25 mouse cellular contexts compared by ENCODE assay signal in the genomic region with DNA sequence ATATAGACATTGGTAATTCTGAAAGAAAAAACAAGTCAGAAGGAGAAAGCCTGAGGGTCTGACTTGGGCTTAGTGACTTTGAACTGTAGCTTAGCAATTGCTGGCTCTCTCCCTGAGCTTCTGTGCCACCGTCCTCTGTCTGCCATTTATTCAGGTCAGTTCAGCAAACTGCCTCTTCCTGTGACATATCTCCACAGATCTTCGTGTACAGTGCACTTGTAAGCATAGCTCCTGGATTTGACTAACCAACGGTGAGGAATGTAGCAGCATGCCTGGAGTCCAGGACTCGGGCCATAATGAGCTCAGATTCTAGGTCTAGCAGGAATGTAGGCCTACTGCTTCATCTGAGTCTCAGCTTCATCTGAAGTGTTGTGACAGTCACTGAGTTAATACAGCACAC.
"Had no signal": no experiment of that assay in that cellular context is flagged by ENCODE, and none has a peak within 500 bp of the region (broad histone marks: within the 10 kb centered on the region; RNA-seq: fewer than 3 reads in every experiment).

No protein-coding gene starts in this region.

- DNase-seq: kidney, adult 18-20 months; kidney, adult 9 months; kidney, postnatal 25 days; layer of hippocampus, postnatal 36 days; lung, adult 18-20 months; lung, postnatal 10 days; lung, postnatal 36 days; retina, postnatal 1 day; right cerebral cortex, postnatal 25 days; spleen, adult 18-20 months; thymus, adult 18-20 months; thymus, postnatal 25 days had no signal

- H3K9me3 ChIP-seq: limb, embryonic 12.5 days; limb, embryonic 15.5 days; lung, embryonic 15.5 days; megakaryocyte, embryonic 14.5 days; midbrain, embryonic 10.5 days; midbrain, embryonic 13.5 days; neural tube, embryonic 13.5 days had no signal

- ATAC-seq: midbrain, embryonic 13.5 days; midbrain, embryonic 16.5 days had no signal

- H3K36me3 ChIP-seq: limb, embryonic 15.5 days; lung, embryonic 15.5 days had no signal

- H3K9ac ChIP-seq: limb, embryonic 12.5 days; limb, embryonic 15.5 days; liver, embryonic 14.5 days; lung, embryonic 15.5 days; midbrain, embryonic 13.5 days; neural tube, embryonic 13.5 days had no signal

- H3K27ac ChIP-seq: kidney, postnatal 0 days; left cerebral cortex, adult 2 months; limb, embryonic 12.5 days; limb, embryonic 15.5 days; liver, embryonic 14.5 days; lung, embryonic 15.5 days; midbrain, embryonic 10.5 days; midbrain, embryonic 13.5 days; neural tube, embryonic 13.5 days had no signal

- H3K4me3 ChIP-seq: left cerebral cortex, adult 2 months; limb, embryonic 12.5 days; limb, embryonic 15.5 days; lung, embryonic 15.5 days; megakaryocyte, embryonic 14.5 days; midbrain, embryonic 10.5 days; midbrain, embryonic 13.5 days; myocyte; neural tube, embryonic 13.5 days had no signal

- H3K4me1 ChIP-seq: midbrain, embryonic 10.5 days had no signal

- H3K27me3 ChIP-seq: limb, embryonic 12.5 days; limb, embryonic 15.5 days; lung, embryonic 15.5 days; megakaryocyte, embryonic 14.5 days; midbrain, embryonic 13.5 days; neural tube, embryonic 13.5 days had no signal

- H3K4me2 ChIP-seq: limb, embryonic 12.5 days; limb, embryonic 15.5 days; liver, embryonic 11.5 days; lung, embryonic 15.5 days; midbrain, embryonic 13.5 days; neural tube, embryonic 13.5 days had no signal
